Mouse (Mus musculus): ENCODE data around the gene Cptp. TPM values are rescaled to one million over a fixed set of nuclear protein-coding genes. Genes with fewer than 3 reads are reported as not detected.

Gene Cptp
- polyA plus RNA-seq, 1 experiment from 2014 or later: 7.5 TPM

- H3K27me3 ChIP-seq: peaks cover 40% of the 10 kb centered on the region
- peak overlapping the region; percentile 60 for H3K4me3 ChIP-seq (replicated peaks)
- no peak overlapping the region; the same call in 1 of the 2 replicates for H3K27ac ChIP-seq (replicated peaks)
- peaks cover 34% of the 10 kb centered on the region for H3K4me1 ChIP-seq (replicated peaks)
- H3K36me3 ChIP-seq (replicated peaks): no peaks in the 10 kb centered on the region
- peak overlapping the region; percentile 57 for H3K9ac ChIP-seq
- no peak for ATAC-seq (ENCODE audit: insufficient read depth)
- WGBS (ENCODE audit: insufficient replicate concordance): 26% methylated on average over 8 of the region's 8 CpGs
- no peaks in the 10 kb centered on the region for H3K9me3 ChIP-seq (replicated peaks)
- H3K4me2 ChIP-seq: peak overlapping the region; percentile 87
Observed at GRCm38 (mm10) chr4:155840076-155841002, 28.9 kb downstream of the Cptp start.

- peak; percentile 32 for ATAC-seq (ENCODE audit: insufficient read depth)
- Histone ChIP-seq H3K36me3 (replicated peaks) (no peaks in the 10 kb centered on the region), H3K4me1 (replicated peaks) (peaks cover 34% of the 10 kb centered on the region), H3K4me3 (replicated peaks) (peak within 1 kb of the TSS; percentile 60), H3K27ac (replicated peaks) (peak within 1 kb of the TSS; percentile 33), H3K4me2 (peak within 1 kb of the TSS; percentile 87), H3K27me3 (peaks cover 40% of the 10 kb centered on the region), H3K9me3 (replicated peaks) (no peaks in the 10 kb centered on the region), H3K9ac (0 out of 2 replicates have a peak within 1 kb of the TSS, but pooled peaks have one; percentile 57)
- WGBS (ENCODE audit: insufficient replicate concordance): 28% methylated on average over 16 of the region's 16 CpGs
Observed at GRCm38 (mm10) chr4:155839483-155839910, 29.7 kb downstream of the Cptp start, which contains the start of gene Mxra8. Mxra8 (plus strand) TSS chr4:155839680.

- no peak overlapping the region for H3K4me2 ChIP-seq
- peaks cover 43% of the 10 kb centered on the region for H3K4me1 ChIP-seq (replicated peaks)
- 47% methylated on average over 8 of the region's 8 CpGs for WGBS (ENCODE audit: insufficient replicate concordance)
- peaks cover 40% of the 10 kb centered on the region for H3K27me3 ChIP-seq
- no peaks in the 10 kb centered on the region for H3K9me3 ChIP-seq (replicated peaks)
- ATAC-seq (ENCODE audit: insufficient read depth): no peak
- no peak overlapping the region for H3K9ac ChIP-seq
- H3K36me3 ChIP-seq (replicated peaks): no peaks in the 10 kb centered on the region
- H3K27ac ChIP-seq (replicated peaks): peak overlapping the region; percentile 33; the same call in 1 of the 2 replicates
- H3K4me3 ChIP-seq (replicated peaks): no peak overlapping the region
Observed at GRCm38 (mm10) chr4:155838187-155839153, 30.8 kb downstream of the Cptp start.

- Histone ChIP-seq H3K36me3 (replicated peaks) (peaks cover 9% of the 10 kb centered on the region), H3K4me2 (no peak overlapping the region), H3K4me1 (replicated peaks) (peaks cover 52% of the 10 kb centered on the region), H3K9ac (no peak overlapping the region), H3K9me3 (replicated peaks) (no peaks in the 10 kb centered on the region), H3K27ac (replicated peaks) (0 out of 2 replicates have a peak overlapping the region, but pooled peaks have one; percentile 14), H3K4me3 (replicated peaks) (no peak overlapping the region), H3K27me3 (peaks cover 31% of the 10 kb centered on the region)
- no peak for ATAC-seq (ENCODE audit: insufficient read depth)
- WGBS (ENCODE audit: insufficient replicate concordance): 26% methylated on average over 11 of the region's 11 CpGs
Observed at GRCm38 (mm10) chr4:155837404-155838010, 31.7 kb downstream of the Cptp start.

GRCm38 (mm10) chr4:155833836-155834235 is 35.4 kb downstream of the Cptp start:
- H3K9ac ChIP-seq: 0 out of 2 replicates have a peak overlapping the region, but pooled peaks have one; percentile 6
- H3K4me3 ChIP-seq (replicated peaks): no peak overlapping the region; the same call in 1 of the 2 replicates
- no peaks in the 10 kb centered on the region for H3K9me3 ChIP-seq (replicated peaks)
- 41% methylated on average over 2 of the region's 2 CpGs for WGBS (ENCODE audit: insufficient replicate concordance)
- H3K27me3 ChIP-seq: no peaks in the 10 kb centered on the region
- no peak overlapping the region for H3K4me2 ChIP-seq
- H3K4me1 ChIP-seq (replicated peaks): peaks cover 40% of the 10 kb centered on the region
- H3K27ac ChIP-seq (replicated peaks): no peak overlapping the region
- ATAC-seq (ENCODE audit: insufficient read depth): no peak
- peaks cover 11% of the 10 kb centered on the region for H3K36me3 ChIP-seq (replicated peaks)

- 0 out of 2 replicates have a peak overlapping the region, but pooled peaks have one; percentile 93 for H3K4me3 ChIP-seq (replicated peaks)
- peaks cover 15% of the 10 kb centered on the region for H3K36me3 ChIP-seq (replicated peaks)
- H3K9me3 ChIP-seq (replicated peaks): no peaks in the 10 kb centered on the region
- peaks cover 40% of the 10 kb centered on the region for H3K4me1 ChIP-seq (replicated peaks)
- no peak overlapping the region; the same call in 1 of the 2 replicates for H3K27ac ChIP-seq (replicated peaks)
- peak overlapping the region; percentile 90 for H3K4me2 ChIP-seq
- 0 out of 2 replicates have a peak overlapping the region, but pooled peaks have one; percentile 6 for H3K9ac ChIP-seq
- no peak for ATAC-seq (ENCODE audit: insufficient read depth)
- H3K27me3 ChIP-seq: no peaks in the 10 kb centered on the region
- WGBS (ENCODE audit: insufficient replicate concordance): 68% methylated on average over 4 of the region's 4 CpGs
Observed at GRCm38 (mm10) chr4:155833234-155833633, 36.0 kb downstream of the Cptp start.

- Histone ChIP-seq H3K4me3 (replicated peaks) (peak overlapping the region; percentile 93), H3K27ac (replicated peaks) (peak overlapping the region; percentile 93), H3K9me3 (replicated peaks) (no peaks in the 10 kb centered on the region), H3K9ac (peak overlapping the region; percentile 89), H3K27me3 (no peaks in the 10 kb centered on the region), H3K36me3 (replicated peaks) (peaks cover 24% of the 10 kb centered on the region), H3K4me1 (replicated peaks) (peaks cover 34% of the 10 kb centered on the region), H3K4me2 (peak overlapping the region; percentile 90)
- 44% methylated on average over 10 of the region's 10 CpGs for WGBS (ENCODE audit: insufficient replicate concordance)
- no peak for ATAC-seq (ENCODE audit: insufficient read depth)
Observed at GRCm38 (mm10) chr4:155832321-155832720, 36.9 kb downstream of the Cptp start.

- peak; percentile 19 for ATAC-seq (ENCODE audit: insufficient read depth)
- Histone ChIP-seq H3K27ac (replicated peaks) (peak overlapping the region; percentile 93), H3K36me3 (replicated peaks) (peaks cover 29% of the 10 kb centered on the region), H3K4me3 (replicated peaks) (peak overlapping the region; percentile 93), H3K4me1 (replicated peaks) (peaks cover 33% of the 10 kb centered on the region), H3K9me3 (replicated peaks) (no peaks in the 10 kb centered on the region), H3K27me3 (no peaks in the 10 kb centered on the region), H3K4me2 (peak overlapping the region; percentile 90), H3K9ac (peak overlapping the region; percentile 89)
- WGBS (ENCODE audit: insufficient replicate concordance): under 1% methylated on average over 25 of the region's 25 CpGs
Observed at GRCm38 (mm10) chr4:155831831-155832230, 37.4 kb downstream of the Cptp start.

- Histone ChIP-seq H3K27ac (replicated peaks) (peak within 1 kb of the TSS; percentile 93), H3K9me3 (replicated peaks) (no peaks in the 10 kb centered on the region), H3K36me3 (replicated peaks) (peaks cover 34% of the 10 kb centered on the region), H3K4me2 (peak within 1 kb of the TSS; percentile 90), H3K27me3 (no peaks in the 10 kb centered on the region), H3K9ac (peak within 1 kb of the TSS; percentile 89), H3K4me1 (replicated peaks) (peaks cover 33% of the 10 kb centered on the region), H3K4me3 (replicated peaks) (peak within 1 kb of the TSS; percentile 93)
- under 1% methylated on average over 49 of the region's 49 CpGs for WGBS (ENCODE audit: insufficient replicate concordance)
- ATAC-seq (ENCODE audit: insufficient read depth): peak; percentile 97
Observed at GRCm38 (mm10) chr4:155831205-155831766, 38.0 kb downstream of the Cptp start, which contains the start of gene Aurkaip1. Aurkaip1 (plus strand) TSS chr4:155831272.

- Histone ChIP-seq H3K27ac (replicated peaks) (peak overlapping the region; percentile 93), H3K4me2 (peak overlapping the region; percentile 90), H3K36me3 (replicated peaks) (peaks cover 38% of the 10 kb centered on the region), H3K9ac (peak overlapping the region; percentile 89; the same call in 1 of the 2 replicates), H3K4me3 (replicated peaks) (peak overlapping the region; percentile 93), H3K27me3 (no peaks in the 10 kb centered on the region), H3K4me1 (replicated peaks) (peaks cover 33% of the 10 kb centered on the region), H3K9me3 (replicated peaks) (no peaks in the 10 kb centered on the region)
- no peak for ATAC-seq (ENCODE audit: insufficient read depth)
- 49% methylated on average over 8 of the region's 8 CpGs for WGBS (ENCODE audit: insufficient replicate concordance)
Observed at GRCm38 (mm10) chr4:155830596-155830995, 38.6 kb downstream of the Cptp start.
